Mouse (Mus musculus): Measurements from ENCODE around the gene Tmem120b.

DNA sequence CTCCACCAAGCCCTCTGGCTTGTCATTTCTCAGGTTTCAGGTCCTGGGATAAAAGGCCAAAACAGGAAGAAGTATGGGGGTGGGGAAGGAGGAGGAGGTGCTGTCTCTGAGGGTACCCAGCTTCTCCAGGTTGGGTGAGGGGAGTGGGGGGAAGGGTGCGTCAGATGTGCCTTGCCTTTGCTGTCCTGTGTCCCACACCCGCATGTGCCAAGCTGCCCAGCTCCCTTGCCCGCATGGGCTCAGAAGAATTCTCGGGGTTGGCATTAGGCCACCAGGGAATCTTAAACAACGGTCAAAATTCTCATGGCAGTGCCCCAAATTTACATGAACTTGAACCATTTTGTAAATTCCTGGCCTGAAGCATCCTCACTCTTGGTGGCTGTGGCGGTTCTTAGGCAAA lies 41.8 kb upstream of the Tmem120b start:
- TF ChIP-seq POLR2A (IDR thresholded peaks at IDR 0.05; ENCODE audit: low read depth, low read length), result no peak
- no peak for TF ChIP-seq CTCF (IDR thresholded peaks at IDR 0.05; ENCODE audit: extremely low read depth, insufficient read depth, insufficient read length, insufficient replicate concordance)
